Mouse (Mus musculus) forebrain, postnatal 0 days (tissue): Measurements from ENCODE around the gene Dgkq. TPM values are rescaled to one million over a fixed set of nuclear protein-coding genes. Genes with fewer than 3 reads are reported as not detected.
"Not testable (repeated sequence)": the region's sequence is repeated elsewhere in the genome, so short reads cannot be mapped to it uniquely, and the experiment has no call there.

ENCODE experiments used
- ATAC-seq: fragments of 200-750 bp; cut with Nextera tagmentation; 2 replicates; pipeline ENCODE4 v1.8.0; 2017; ENCODE audit warnings: mild to moderate bottlenecking, moderate library complexity
- DNase-seq: peaks from one replicate; pipeline ENCODE4 v3.0.0-alpha.2; 2015
- H3K27ac ChIP-seq: fragments of 300-500 bp; sonication (generic); 2 replicates; pipeline ENCODE4 v1.5.1; 2014; ENCODE audit warnings: low read depth, mild to moderate bottlenecking, antibody characterized with exemption, low read length, moderate library complexity, mixed read lengths
- H3K27me3 ChIP-seq: fragments of 300-500 bp; sonication (generic); 2 replicates; pipeline ENCODE4 v1.6.1; 2014; ENCODE audit warnings: mild to moderate bottlenecking, low read length, mixed read lengths; ENCODE audit not compliant: insufficient read depth
- H3K36me3 ChIP-seq: fragments of 300-500 bp; sonication (generic); 2 replicates; pipeline ENCODE4 v1.6.1; 2014; ENCODE audit warnings: mild to moderate bottlenecking, moderate library complexity; ENCODE audit not compliant: insufficient read depth
- H3K4me1 ChIP-seq: fragments of 300-500 bp; sonication (generic); 2 replicates; pipeline ENCODE4 v1.6.1; 2014; ENCODE audit warnings: antibody characterized with exemption; ENCODE audit not compliant: insufficient read depth
- H3K4me2 ChIP-seq: fragments of 300-500 bp; sonication (generic); 2 replicates; pipeline ENCODE4 v1.6.1; 2014; ENCODE audit warnings: low read depth, mild to moderate bottlenecking, moderate library complexity
- H3K4me3 ChIP-seq: fragments of 300-500 bp; sonication (generic); 2 replicates; pipeline ENCODE4 v1.5.1; 2014; ENCODE audit warnings: low read depth, low read length, mixed read lengths
- H3K9ac ChIP-seq: fragments of 300-500 bp; sonication (generic); 2 replicates; pipeline ENCODE4 v1.6.1; 2014; ENCODE audit warnings: mild to moderate bottlenecking
- H3K9me3 ChIP-seq: fragments of 300-500 bp; sonication (generic); 2 replicates; pipeline ENCODE4 v1.6.1; 2016; ENCODE audit warnings: low read length
- CTCF ChIP-seq: sonication (generic); IDR thresholded peaks from 2 replicates; pipeline ENCODE4 v1.5.1; 2016; ENCODE audit warnings: antibody characterized with exemption, control low read depth, low read depth
- WGBS: fragments of 180-500 bp; shearing (Covaris S2); extraction: QIAGEN DNeasy Blood & Tissue Kit; methylation state at CpG from one replicate; pipeline ENCODE4 v1.1.7; 2014; 5-methylcytosine and 5-hydroxymethylcytosine counted together
- polyA plus RNA-seq: library from polyadenylated mRNA; unstranded; fragments of >200 nt; fragmentation: Nextera tagmentation; extraction: Ambion mirVana; gene quantifications from 2 replicates; pipeline ENCODE4 v1.2.1, GENCODE M21; 2015
- total RNA-seq: library from RNA; depleted of rRNA; stranded (reverse); fragments of >200 nt; gene quantifications from 2 replicates; pipeline ENCODE4 v1.2.3, GENCODE M21; 2014

The Dgkq gene
- total and polyA plus RNA-seq, 2 experiments from 2014 or later, result 11.6 to 59.5 TPM

DNA sequence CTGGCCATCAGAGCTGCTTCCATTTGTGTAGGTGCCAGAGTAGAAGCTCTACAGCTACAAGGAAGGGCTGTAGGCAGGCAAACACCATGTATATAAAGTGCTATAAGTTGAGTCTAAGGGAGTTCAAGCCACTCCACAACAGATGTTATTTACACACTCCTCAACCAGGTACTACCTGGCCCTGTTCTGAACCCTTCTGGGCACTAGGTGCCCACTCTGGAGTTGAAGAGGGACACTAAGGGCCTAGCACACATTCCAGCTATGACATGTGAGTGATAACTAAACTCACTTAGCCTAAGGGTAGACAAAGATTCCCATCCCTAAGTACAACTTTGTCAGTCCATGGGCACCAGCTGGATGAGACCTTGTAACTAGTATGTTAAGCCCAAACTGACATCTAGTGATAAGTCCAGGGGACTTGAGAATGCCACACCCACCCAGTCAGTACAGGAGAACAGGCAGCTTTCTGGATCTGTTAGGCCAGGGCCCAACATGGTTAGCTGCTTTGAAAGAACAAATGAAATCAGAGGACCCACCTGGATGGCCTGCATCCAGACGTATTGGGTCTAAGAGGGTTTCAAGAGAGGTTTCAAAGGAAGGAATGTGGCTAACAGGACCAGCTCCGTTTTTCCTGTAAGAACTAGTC, 21.5 kb downstream of the Dgkq start:
- H3K4me3 ChIP-seq, result no peak overlapping the region
- H3K9me3 ChIP-seq, result no peaks in the 10 kb centered on the region
- no peak overlapping the region for H3K4me2 ChIP-seq
- no peak overlapping the region for H3K9ac ChIP-seq
- H3K27ac ChIP-seq, result no peak overlapping the region
- DNase-seq, result no peak
- WGBS, result 87% methylated on average over 2 of the region's 2 CpGs
- no peaks in the 10 kb centered on the region for H3K27me3 ChIP-seq
- no peak for ATAC-seq
- no peaks in the 10 kb centered on the region for H3K4me1 ChIP-seq
- H3K36me3 ChIP-seq, result peaks cover 65% of the 10 kb centered on the region
- TF ChIP-seq CTCF, result no peak

- no peak for ATAC-seq
- Histone ChIP-seq H3K4me1 (no peaks in the 10 kb centered on the region), H3K27me3 (no peaks in the 10 kb centered on the region), H3K27ac (no peak overlapping the region), H3K36me3 (peaks cover 59% of the 10 kb centered on the region), H3K4me3 (no peak overlapping the region), H3K4me2 (no peak overlapping the region), H3K9me3 (no peaks in the 10 kb centered on the region), H3K9ac (no peak overlapping the region)
- DNase-seq, result no peak
- 94% methylated on average over 2 of the region's 2 CpGs for WGBS
- no peak for TF ChIP-seq CTCF
Measured at GRCm38 (mm10) chr5:108647311-108647710, 22.2 kb downstream of the Dgkq start.

DNA sequence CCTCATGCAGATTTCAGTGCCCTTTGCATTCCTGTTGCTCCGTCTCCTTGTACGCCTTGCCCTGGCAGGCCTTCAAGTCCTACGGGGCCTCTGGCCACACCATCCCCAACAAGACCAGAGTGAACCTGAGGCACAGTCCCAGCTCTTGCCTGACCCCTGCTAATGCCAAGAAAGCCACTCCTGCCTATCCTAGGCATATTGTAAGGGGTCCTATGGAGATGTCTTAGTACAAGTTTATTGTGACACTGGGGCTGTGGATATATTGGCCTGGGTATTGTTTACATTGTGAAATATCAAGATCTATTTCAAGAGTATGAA, 23.2 kb downstream of the Dgkq start:
- 81% methylated on average over 3 of the region's 3 CpGs for WGBS
- H3K27me3 ChIP-seq, result no peaks in the 10 kb centered on the region

DNA sequence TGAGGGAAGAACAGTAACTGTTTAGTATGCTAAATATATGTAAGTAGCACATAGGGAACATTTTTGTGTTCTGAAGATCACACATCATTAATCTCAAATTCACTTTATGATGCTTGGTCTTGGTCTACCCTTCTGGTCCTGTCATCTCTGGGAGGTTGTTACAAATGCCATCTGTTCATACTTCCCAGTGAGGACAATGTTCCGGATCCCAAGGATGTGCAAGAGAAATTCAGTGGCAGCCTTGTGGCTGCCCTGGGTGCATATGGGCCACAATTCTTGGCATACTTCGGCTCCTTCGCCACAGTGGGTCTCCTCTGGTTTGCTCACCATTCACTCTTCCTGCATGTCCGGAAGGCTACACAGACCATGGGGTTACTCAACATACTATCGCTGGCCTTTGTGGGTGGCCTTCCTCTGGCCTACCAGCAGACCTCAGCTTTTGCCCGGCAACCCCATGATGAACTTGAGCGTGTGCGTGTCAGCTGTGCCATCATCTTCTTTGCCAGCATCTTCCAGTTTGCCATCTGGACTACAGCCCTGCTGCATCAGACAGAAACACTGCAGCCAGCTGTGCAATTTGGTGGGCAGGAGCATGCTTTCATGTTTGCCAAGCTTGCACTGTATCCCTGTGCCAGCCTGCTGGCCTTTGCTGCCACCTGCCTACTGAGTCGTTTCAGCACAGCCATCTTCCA, 23.7 kb downstream of the Dgkq start:
- TF ChIP-seq CTCF, result no peak
- Histone ChIP-seq H3K4me1 (no peaks in the 10 kb centered on the region), H3K27ac (no peak overlapping the region), H3K4me3 (no peak overlapping the region), H3K36me3 (peaks cover 52% of the 10 kb centered on the region), H3K9ac (no peak overlapping the region), H3K9me3 (no peaks in the 10 kb centered on the region), H3K27me3 (no peaks in the 10 kb centered on the region), H3K4me2 (no peak overlapping the region)
- peak; percentile 27 for DNase-seq
- 81% methylated on average over 9 of the region's 9 CpGs for WGBS
- ATAC-seq, result peak; percentile 40

More for the DNA sequence above, 23.2 kb downstream of the Dgkq start:
- H3K4me2 ChIP-seq, result no peak overlapping the region
- no peak for DNase-seq
- H3K9me3 ChIP-seq, result no peaks in the 10 kb centered on the region
- H3K4me3 ChIP-seq, result no peak overlapping the region
- peaks cover 57% of the 10 kb centered on the region for H3K36me3 ChIP-seq
- H3K27ac ChIP-seq, result no peak overlapping the region
- TF ChIP-seq CTCF, result no peak
- no peaks in the 10 kb centered on the region for H3K4me1 ChIP-seq
- no peak overlapping the region for H3K9ac ChIP-seq
- ATAC-seq, result no peak

GRCm38 (mm10) chr5:108643674-108644073, 25.8 kb downstream of the Dgkq start:
- Histone ChIP-seq H3K36me3 (peaks cover 44% of the 10 kb centered on the region), H3K4me3 (no peak overlapping the region)

GRCm38 (mm10) chr5:108636172-108636571, 33.3 kb downstream of the Dgkq start:
- Histone ChIP-seq H3K4me2 (no peak overlapping the region), H3K27me3 (no peaks in the 10 kb centered on the region), H3K4me1 (no peaks in the 10 kb centered on the region), H3K27ac (no peak overlapping the region), H3K4me3 (no peak overlapping the region), H3K9ac (no peak overlapping the region), H3K9me3 (no peaks in the 10 kb centered on the region), H3K36me3 (0 out of 2 replicates have a peak, but pooled peaks cover 12% of the 10 kb centered on the region)
- ATAC-seq (no peak), DNase-seq (no peak)
- WGBS, result 78% methylated on average over 4 of the region's 4 CpGs
- no peak for TF ChIP-seq CTCF

More at GRCm38 (mm10) chr5:108643674-108644073, 25.8 kb downstream of the Dgkq start:
- DNase-seq (no peak), ATAC-seq (no peak)
- no peaks in the 10 kb centered on the region for H3K27me3 ChIP-seq
- no peaks in the 10 kb centered on the region for H3K4me1 ChIP-seq
- no peak overlapping the region for H3K27ac ChIP-seq
- no peak overlapping the region for H3K4me2 ChIP-seq
- H3K9ac ChIP-seq, result no peak overlapping the region
- WGBS, result 80% methylated on average over 2 of the region's 2 CpGs
- no peaks in the 10 kb centered on the region for H3K9me3 ChIP-seq
- no peak for TF ChIP-seq CTCF

DNA sequence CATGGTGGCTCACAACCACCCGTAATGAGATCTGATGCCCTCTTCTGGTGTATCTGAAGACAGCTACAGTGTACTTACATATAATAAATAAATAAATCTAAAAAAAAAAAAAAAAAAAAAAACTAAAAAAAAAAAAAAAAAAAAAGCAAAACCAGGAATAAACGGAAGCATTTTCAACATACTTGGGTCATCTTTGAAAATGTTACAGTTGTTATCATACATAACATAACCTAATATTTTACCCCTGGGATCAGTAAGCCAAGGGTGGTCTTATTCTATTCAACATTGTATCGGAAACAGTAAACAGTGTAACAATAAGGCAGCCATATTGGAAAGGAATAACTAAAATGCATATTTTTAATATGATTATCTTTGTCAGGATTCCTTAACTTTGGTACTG, 35.4 kb downstream of the Dgkq start:
- WGBS, result 89% methylated on average over 2 of the region's 3 CpGs
- DNase-seq, H3K9me3 ChIP-seq, H3K36me3 ChIP-seq, H3K27me3 ChIP-seq, H3K27ac ChIP-seq, H3K4me2 ChIP-seq, H3K9ac ChIP-seq, H3K4me1 ChIP-seq, H3K4me3 ChIP-seq, ATAC-seq: not testable (repeated sequence)
